Mouse (Mus musculus) heart, adult 2 months (tissue): ENCODE measurements at regions not wholly inside any gene's neighbourhood (a gene's known extent, or its start where the extent isn't known, plus 50 kb on each side); places are given as distances from the start of the nearest gene placed in this dataset.

ENCODE experiments used
- CTCF ChIP-seq: fragments of 200-600 bp; IDR thresholded peaks from 2 replicates; pipeline ENCODE4 v1.8.1; 2022; ENCODE audit warnings: antibody characterized with exemption, mild to moderate bottlenecking, moderate library complexity
- POLR2A ChIP-seq: fragments of 200-500 bp; IDR thresholded peaks from 2 replicates; pipeline ENCODE4 v1.6.1; 2011; ENCODE audit warnings: mild to moderate bottlenecking, low read depth, low read length, control low read depth; ENCODE audit not compliant: insufficient read depth

DNA sequence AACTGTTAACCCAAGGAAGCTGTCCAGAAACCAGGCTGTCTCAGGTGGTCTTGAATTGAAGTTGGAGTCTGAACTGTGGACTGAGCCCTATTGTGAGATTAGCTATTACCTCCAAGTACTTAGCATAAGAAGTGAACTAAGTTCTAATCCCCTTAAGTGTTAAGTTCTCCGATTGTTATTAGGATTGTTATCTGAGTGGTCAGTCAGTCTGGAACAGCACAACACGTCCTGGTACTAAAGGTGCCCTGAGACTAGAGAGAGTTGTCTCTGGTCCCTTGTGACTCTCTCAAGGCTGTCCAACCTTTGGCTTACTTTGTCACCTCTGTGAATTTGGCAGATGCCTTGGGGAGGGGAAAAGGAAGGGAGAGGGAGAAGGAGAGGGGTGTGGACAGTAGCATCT lies 369.0 kb downstream of the Ajap1 start:
- TF ChIP-seq CTCF, result no peak
- TF ChIP-seq POLR2A, result no peak
